Mouse (Mus musculus) megakaryocyte, embryonic 14.5 days (primary cell): ENCODE measurements at regions not wholly inside any gene's neighbourhood (a gene's known extent, or its start where the extent isn't known, plus 50 kb on each side); places are given as distances from the start of the nearest gene placed in this dataset.

Source experiments
- FLI1 ChIP-seq: IDR thresholded peaks from 2 replicates; pipeline ENCODE4 v1.6.1; 2012; ENCODE audit warnings: low read length, inconsistent platforms, mixed read lengths
- GATA1 ChIP-seq: IDR thresholded peaks from 3 replicates; pipeline ENCODE4 v1.6.1; 2012; ENCODE audit warnings: mixed read lengths, low read length, inconsistent platforms, borderline replicate concordance

DNA sequence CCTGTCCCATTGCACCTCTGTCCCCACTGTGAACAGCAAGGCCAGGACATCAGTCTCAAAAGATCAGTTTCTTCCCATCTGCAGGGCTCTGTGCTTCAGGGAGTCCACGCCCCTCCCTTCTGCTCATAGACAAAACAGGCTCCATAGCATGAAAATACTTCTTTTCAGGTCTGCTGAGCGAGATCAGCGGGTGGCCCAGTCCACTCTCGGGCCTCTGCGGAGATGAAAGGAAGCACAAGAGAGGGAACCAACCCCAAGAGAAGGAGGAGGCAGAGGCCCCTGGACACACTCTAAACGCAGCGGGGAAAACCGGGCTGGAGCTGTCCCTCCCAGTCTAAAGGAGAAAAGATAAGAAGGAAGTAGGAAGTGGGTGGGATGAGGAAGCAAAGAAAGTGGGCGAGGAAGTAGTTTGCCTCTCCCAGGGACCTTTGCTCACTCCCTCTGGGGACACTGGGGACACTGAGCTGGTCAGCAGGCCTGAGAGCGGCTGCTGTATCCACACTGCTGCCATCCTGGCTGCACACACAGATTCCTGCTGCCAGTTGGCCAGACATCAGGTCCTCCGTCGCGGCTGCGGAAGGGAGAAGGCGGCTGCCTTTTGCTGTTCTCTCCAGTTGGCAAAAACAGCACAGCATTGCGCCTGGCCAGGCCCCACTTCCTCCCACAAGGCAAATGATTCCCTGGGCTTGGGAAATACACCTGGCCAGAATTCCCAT lies 143.5 kb downstream of the Rybp start:
- TF ChIP-seq GATA1 (no peak), FLI1 (no peak)
